Mouse (Mus musculus) CH12.LX (cell line): ENCODE measurements around the gene Nbr1. TPM values are rescaled to one million over a fixed set of nuclear protein-coding genes. Genes with fewer than 3 reads are reported as not detected.

Source experiments
- DNase-seq: peaks from one replicate; pipeline ENCODE4 v3.0.0-alpha.2; 2013; ENCODE audit errors: extremely low read depth
- H3K27ac ChIP-seq: 2 replicates; pipeline ENCODE4 v1.5.1; 2012; ENCODE audit warnings: low read depth, mild to moderate bottlenecking, control low read depth, moderate library complexity; ENCODE audit not compliant: insufficient read depth
- H3K27me3 ChIP-seq: replicated peaks from 2 replicates; pipeline ENCODE3; 2012; ENCODE audit warnings: inconsistent platforms
- H3K36me3 ChIP-seq, 2 experiments: replicated peaks in 1 of 2; 2 replicates each; pipeline versions ENCODE3 to v1.6.1; 2012; ENCODE audit warnings: inconsistent platforms in 1 of 2, low read length in 1 of 2, mild to moderate bottlenecking in 1 of 2, mixed read lengths in 1 of 2, moderate library complexity in 1 of 2; ENCODE audit not compliant: control insufficient read depth in 1 of 2, insufficient read depth in 1 of 2
- H3K4me1 ChIP-seq, 2 experiments: 2 replicates each; pipeline ENCODE4 v1.6.1; 2012; ENCODE audit warnings: inconsistent platforms in 1 of 2, moderate library complexity in 1 of 2; ENCODE audit not compliant: insufficient read depth in 2 of 2, control insufficient read depth in 1 of 2
- H3K4me2 ChIP-seq: 2 replicates; pipeline ENCODE4 v1.6.1; 2012; ENCODE audit warnings: low read depth, mild to moderate bottlenecking, control low read depth; ENCODE audit not compliant: poor library complexity, insufficient read depth, severe bottlenecking
- H3K4me3 ChIP-seq, 3 experiments: fragments of 150-350 bp in 1 of 3; sonication (generic) in 1 of 3; replicated peaks in 1 of 3; 2 replicates each; pipeline versions ENCODE3 to v1.5.1; 2011 to 2012; ENCODE audit warnings: low read depth in 2 of 3, low read length in 2 of 3, mild to moderate bottlenecking in 2 of 3, moderate library complexity in 2 of 3, control low read depth in 1 of 3, improper control_type of control experiment in 1 of 3, inconsistent platforms in 1 of 3, mixed read lengths in 1 of 3; ENCODE audit not compliant: poor library complexity in 1 of 3
- H3K79me2 ChIP-seq: replicated peaks from 2 replicates; pipeline ENCODE4 v1.6.1; 2012; ENCODE audit warnings: mild to moderate bottlenecking, moderate library complexity; ENCODE audit not compliant: control insufficient read depth, poor library complexity, insufficient read depth, severe bottlenecking; ENCODE audit errors: extremely low read depth
- H3K9ac ChIP-seq: 2 replicates; pipeline ENCODE4 v1.6.1; 2012; ENCODE audit warnings: low read depth, mild to moderate bottlenecking, control low read depth, moderate library complexity; ENCODE audit not compliant: insufficient read depth
- H3K9me3 ChIP-seq: replicated peaks from 2 replicates; pipeline ENCODE3; 2012; ENCODE audit warnings: low read length, inconsistent platforms, mixed read lengths
- CHD1 ChIP-seq: IDR thresholded peaks from 2 replicates; pipeline ENCODE4 v1.6.1; 2012; ENCODE audit warnings: low read depth, low read length, improper control_type of control experiment, inconsistent platforms
- E2F4 ChIP-seq: IDR thresholded peaks from 2 replicates; pipeline ENCODE4 v1.6.1; 2011; ENCODE audit warnings: low read depth, low read length, improper control_type of control experiment; ENCODE audit not compliant: insufficient replicate concordance
- EP300 ChIP-seq: IDR thresholded peaks from 2 replicates; pipeline ENCODE4 v1.6.1; 2011; ENCODE audit warnings: low read length, improper control_type of control experiment
- ETS1 ChIP-seq: conservative IDR thresholded peaks from 2 replicates; pipeline ENCODE4 v1.6.1; 2012; ENCODE audit warnings: low read depth, mild to moderate bottlenecking, inconsistent platforms, low read length, improper control_type of control experiment, moderate library complexity
- GABPA ChIP-seq: IDR thresholded peaks from 2 replicates; pipeline ENCODE4 v1.6.1; 2012; ENCODE audit warnings: low read depth, low read length, improper control_type of control experiment, inconsistent platforms; ENCODE audit not compliant: insufficient replicate concordance
- JUN ChIP-seq: IDR thresholded peaks from 2 replicates; pipeline ENCODE4 v1.6.1; 2011; ENCODE audit warnings: low read depth, mild to moderate bottlenecking, low read length, improper control_type of control experiment, moderate library complexity; ENCODE audit not compliant: insufficient read depth
- KAT2A ChIP-seq: IDR thresholded peaks from 2 replicates; pipeline ENCODE4 v1.6.1; 2012; ENCODE audit warnings: low read length, improper control_type of control experiment, inconsistent platforms; ENCODE audit not compliant: insufficient replicate concordance
- MAFK ChIP-seq: IDR thresholded peaks from 2 replicates; pipeline ENCODE4 v1.6.1; 2011; ENCODE audit warnings: low read length, improper control_type of control experiment; ENCODE audit not compliant: insufficient replicate concordance
- MAX ChIP-seq: IDR thresholded peaks from 2 replicates; pipeline ENCODE4 v1.6.1; 2011; ENCODE audit warnings: low read length, improper control_type of control experiment
- MAZ ChIP-seq: IDR thresholded peaks from 2 replicates; pipeline ENCODE4 v1.6.1; 2012; ENCODE audit warnings: low read depth, mild to moderate bottlenecking, inconsistent platforms, low read length, improper control_type of control experiment, moderate library complexity
- MEF2A ChIP-seq: IDR thresholded peaks from 2 replicates; pipeline ENCODE4 v1.6.1; 2014; ENCODE audit warnings: low read depth, mild to moderate bottlenecking, inconsistent platforms, low read length, improper control_type of control experiment, borderline replicate concordance
- MXI1 ChIP-seq: IDR thresholded peaks from 2 replicates; pipeline ENCODE4 v1.6.1; 2011; ENCODE audit warnings: mild to moderate bottlenecking, low read depth, low read length, improper control_type of control experiment
- MYC ChIP-seq: IDR thresholded peaks from 2 replicates; pipeline ENCODE4 v1.6.1; 2011; ENCODE audit warnings: low read depth, mild to moderate bottlenecking, improper control_type of control experiment, low read length
- NELFE ChIP-seq: IDR thresholded peaks from 2 replicates; pipeline ENCODE4 v1.6.1; 2011; ENCODE audit warnings: low read depth, low read length, improper control_type of control experiment
- POLR2A ChIP-seq: IDR thresholded peaks from 2 replicates; pipeline ENCODE4 v1.6.1; 2011; ENCODE audit warnings: low read depth, mild to moderate bottlenecking, improper control_type of control experiment, low read length
- POLR2AphosphoS2 ChIP-seq: IDR thresholded peaks from 2 replicates; pipeline ENCODE4 v1.6.1; 2011; ENCODE audit warnings: low read depth, low read length, improper control_type of control experiment
- UBTF ChIP-seq: IDR thresholded peaks from 2 replicates; pipeline ENCODE4 v1.6.1; 2012; ENCODE audit warnings: low read depth, mild to moderate bottlenecking, inconsistent platforms, low read length, improper control_type of control experiment, moderate library complexity
- USF1 ChIP-seq: IDR thresholded peaks from 2 replicates; pipeline ENCODE4 v1.6.1; 2014; ENCODE audit warnings: low read depth, mild to moderate bottlenecking, inconsistent platforms, low read length, improper control_type of control experiment
- USF2 ChIP-seq: conservative IDR thresholded peaks from 2 replicates; pipeline ENCODE4 v1.6.1; 2011; ENCODE audit warnings: low read depth, low read length, improper control_type of control experiment
- ZC3H11A ChIP-seq: IDR thresholded peaks from 2 replicates; pipeline ENCODE4 v1.6.1; 2012; ENCODE audit warnings: low read depth, mild to moderate bottlenecking, inconsistent platforms, low read length, improper control_type of control experiment
- ZKSCAN1 ChIP-seq: IDR thresholded peaks from 2 replicates; pipeline ENCODE4 v1.6.1; 2012; ENCODE audit warnings: low read depth, inconsistent platforms, low read length, improper control_type of control experiment, borderline replicate concordance
- ZMIZ1 ChIP-seq: IDR thresholded peaks from 2 replicates; pipeline ENCODE4 v1.6.1; 2012; ENCODE audit warnings: low read depth, mild to moderate bottlenecking, inconsistent platforms, low read length, improper control_type of control experiment
- dilution Hi-C: fragments of 300-500 bp; cut with MboI; formaldehyde crosslinking; loops from 2 replicates; pipeline ENCODE4 v1.14.3; 2020; ENCODE audit warnings: low sequenced_read_pairs; ENCODE audit not compliant: extremely low pct_unique_long_range_greater_than_20kb, extremely low pct_ligation_motif_present
- in situ Hi-C: fragments of 300-500 bp; cut with MboI; formaldehyde crosslinking; loops from 3 replicates; pipeline ENCODE4 v1.14.3; 2019; ENCODE audit warnings: low sequenced_read_pairs, low pct_ligation_motif_present, low pct_unique_long_range_greater_than_20kb, mixed read lengths
- polyA plus RNA-seq: library from polyadenylated mRNA; unstranded; fragments of >175 nt; gene quantifications from 2 replicates; pipeline ENCODE4 v1.2.1, GENCODE M21; 2012; ENCODE audit warnings: low read depth; ENCODE audit not compliant: insufficient read length
- total RNA-seq, 2 experiments: library from RNA; depleted of rRNA; stranded (reverse); fragments of 300-350 nt in 1 of 2; fragments of >200 nt in 1 of 2; gene quantifications; 2 replicates each; pipeline ENCODE4 v1.2.3; 2012 to 2014

Nbr1 gene
- total and polyA plus RNA-seq, 3 experiments: 44.8 to 52.2 (median 48.3) TPM

- no peak for DNase-seq
- Histone ChIP-seq H3K9ac (no peak overlapping the region), H3K4me3 (no peak overlapping the region), H3K4me1 (peaks cover 3 to 28% of the 10 kb centered on the region in 2 experiments; a peak in 3 of 4 replicates), H3K9me3 (no peaks in the 10 kb centered on the region), H3K36me3 (peaks cover 37 to 62% of the 10 kb centered on the region in 2 experiments), H3K27me3 (no peaks in the 10 kb centered on the region), H3K4me2 (no peak overlapping the region), H3K79me2 (peaks cover 42% of the 10 kb centered on the region), H3K27ac (no peak overlapping the region)
- in situ Hi-C loops (no loop called here), dilution Hi-C loops (no loop called here)
- TF ChIP-seq MAX (no peak), ZMIZ1 (no peak), POLR2AphosphoS2 (no peak), KAT2A (no peak), MEF2A (no peak), E2F4 (no peak), CHD1 (no peak), USF1 (no peak), GABPA (no peak), MAFK (no peak), ZKSCAN1 (no peak)
Measured at GRCm38 (mm10) chr11:101556541-101556940, 4.6 kb downstream of the Nbr1 start.

DNA sequence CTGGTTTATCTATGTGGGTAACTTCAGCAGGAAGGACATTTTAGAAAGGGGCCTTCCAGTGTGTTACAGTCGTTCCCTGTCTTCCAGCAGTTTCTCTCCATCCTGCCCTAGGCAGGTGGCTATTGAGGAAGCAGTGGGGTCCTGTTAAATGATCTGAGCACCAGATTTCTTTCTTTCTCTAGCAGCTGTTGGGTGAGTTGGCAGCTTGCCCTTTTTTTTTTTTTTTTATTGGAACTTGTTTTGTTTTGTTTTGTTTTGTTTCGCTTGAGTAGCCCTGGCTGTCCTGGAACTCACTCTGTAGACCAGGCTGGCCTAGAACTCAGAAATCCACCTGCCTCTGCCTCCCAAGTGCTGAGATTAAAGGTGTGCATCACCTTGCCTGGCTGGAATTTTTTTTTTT lies 5.0 kb downstream of the Nbr1 start:
- H3K79me2 ChIP-seq: peaks cover 40% of the 10 kb centered on the region
- H3K4me3 ChIP-seq: no peak overlapping the region
- no peak overlapping the region for H3K9ac ChIP-seq
- H3K9me3 ChIP-seq: no peaks in the 10 kb centered on the region
- peaks cover 37 to 64% of the 10 kb centered on the region in 2 experiments for H3K36me3 ChIP-seq
- no peak overlapping the region for H3K4me2 ChIP-seq
- TF ChIP-seq USF1 (no peak), ZC3H11A (no peak), MAX (no peak), EP300 (no peak), NELFE (no peak), E2F4 (no peak), MAZ (no peak), USF2 (no peak), MYC (no peak), MEF2A (no peak), ETS1 (no peak), UBTF (no peak), JUN (no peak), MAFK (no peak), ZKSCAN1 (no peak), MXI1 (no peak), POLR2A (no peak)
- DNase-seq: no peak
- H3K4me1 ChIP-seq: peaks cover 3 to 28% of the 10 kb centered on the region in 2 experiments; a peak in 3 of 4 replicates
- dilution Hi-C loops: no loop called here
- in situ Hi-C loops: no loop called here
- no peaks in the 10 kb centered on the region for H3K27me3 ChIP-seq
- H3K27ac ChIP-seq: no peak overlapping the region
